Mouse (Mus musculus) brain, embryonic 14.5 days (tissue): ENCODE results near the gene Fbxo36.

Source experiments
- CTCF ChIP-seq: fragments of 200-500 bp; IDR thresholded peaks from 2 replicates; pipeline ENCODE4 v1.5.1; 2012; ENCODE audit warnings: inconsistent platforms, mild to moderate bottlenecking, moderate library complexity, borderline replicate concordance; ENCODE audit not compliant: insufficient read depth, insufficient read length; ENCODE audit errors: extremely low read depth
- POLR2A ChIP-seq: fragments of 200-500 bp; IDR thresholded peaks from 2 replicates; pipeline ENCODE4 v1.6.1; 2012; ENCODE audit warnings: mild to moderate bottlenecking, inconsistent platforms, borderline replicate concordance; ENCODE audit not compliant: poor library complexity, insufficient read depth, insufficient read length, severe bottlenecking; ENCODE audit errors: extremely low read depth

DNA sequence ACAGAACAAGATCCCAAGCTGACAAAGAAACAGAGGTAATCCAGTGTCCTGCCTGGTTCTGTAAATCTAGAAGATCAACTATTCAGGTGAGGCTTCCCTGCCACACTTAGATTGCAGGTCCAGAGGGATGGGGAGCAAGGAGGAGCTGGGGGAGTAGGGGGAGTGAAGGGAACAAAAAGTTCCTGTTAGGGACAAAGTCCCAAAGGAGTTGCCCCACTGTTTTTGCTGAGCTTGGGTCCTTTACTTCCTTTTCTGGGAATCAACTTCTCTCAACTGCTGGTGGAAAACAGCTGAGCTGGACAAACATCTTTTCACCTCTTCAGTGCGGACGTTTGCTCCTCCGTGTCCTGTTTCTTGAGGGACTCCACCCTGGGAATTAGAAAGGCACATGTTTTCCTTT lies 106.3 kb downstream of the Fbxo36 start:
- TF ChIP-seq CTCF (no peak), POLR2A (no peak)
